ENCODE assay signal across 17 mouse cellular contexts in genomic region chr14:106491389-106491788, GRCm38 (mm10).
"Had no signal": no experiment of that assay in that cellular context is flagged by ENCODE, and none has a peak within 500 bp of the region (broad histone marks: within the 10 kb centered on the region; RNA-seq: fewer than 3 reads in every experiment).

No protein-coding gene starts in this region.

- H3K9ac ChIP-seq: neural tube, embryonic 12.5 days; neural tube, embryonic 13.5 days; neural tube, embryonic 15.5 days; stomach, embryonic 15.5 days had no signal

- DNase-seq: retina, postnatal 1 day; right cerebral cortex, adult 18-20 months; right cerebral cortex, postnatal 14 days; right cerebral cortex, postnatal 25 days; right cerebral cortex, postnatal 4 days; spleen, adult 18-20 months; thymus, adult 18-20 months; thymus, adult 2 months; thymus, postnatal 14 days; thymus, postnatal 25 days; thymus, postnatal 36 days; thymus, postnatal 4 days had no signal

- H3K4me1 ChIP-seq: neural tube, embryonic 12.5 days; neural tube, embryonic 13.5 days; neural tube, embryonic 15.5 days; stomach, embryonic 15.5 days had no signal

- H3K4me3 ChIP-seq: neural tube, embryonic 12.5 days; neural tube, embryonic 13.5 days; neural tube, embryonic 15.5 days; stomach, embryonic 15.5 days had no signal

- H3K36me3 ChIP-seq: neural tube, embryonic 12.5 days; neural tube, embryonic 13.5 days; neural tube, embryonic 15.5 days; stomach, embryonic 15.5 days had no signal

- H3K9me3 ChIP-seq: neural tube, embryonic 12.5 days; neural tube, embryonic 13.5 days; neural tube, embryonic 15.5 days; stomach, embryonic 15.5 days had no signal

- H3K27ac ChIP-seq: neural tube, embryonic 12.5 days; neural tube, embryonic 13.5 days; neural tube, embryonic 15.5 days; stomach, embryonic 15.5 days; stomach, postnatal 0 days had no signal

- H3K27me3 ChIP-seq: neural tube, embryonic 12.5 days; neural tube, embryonic 13.5 days; neural tube, embryonic 15.5 days; stomach, embryonic 15.5 days had no signal
